Mouse (Mus musculus) limb, embryonic 12.5 days (tissue): ENCODE measurements around the gene Ogdh. TPM values are rescaled to one million over a fixed set of nuclear protein-coding genes. Genes with fewer than 3 reads are reported as not detected.
"Not testable (repeated sequence)": the region's sequence is repeated elsewhere in the genome, so short reads cannot be mapped to it uniquely, and the experiment has no call there.

Experiments
- ATAC-seq: fragments of 200-750 bp; cut with Nextera tagmentation; 2 replicates; pipeline ENCODE4 v1.8.0; 2017; ENCODE audit warnings: low read depth, moderate TSS enrichment; ENCODE audit not compliant: insufficient number of reproducible peaks, insufficient read depth, low FRiP score, low TSS enrichment
- H3K27ac ChIP-seq: fragments of 300-500 bp; sonication (generic); 2 replicates; pipeline ENCODE4 v1.5.1; 2016; ENCODE audit warnings: mild to moderate bottlenecking, moderate library complexity
- H3K27me3 ChIP-seq: fragments of 300-500 bp; sonication (generic); 2 replicates; pipeline ENCODE4 v1.6.1; 2016; ENCODE audit warnings: mild to moderate bottlenecking, moderate library complexity
- H3K36me3 ChIP-seq: fragments of 300-500 bp; sonication (generic); 2 replicates; pipeline ENCODE4 v1.6.1; 2016; ENCODE audit warnings: mild to moderate bottlenecking, moderate library complexity
- H3K4me1 ChIP-seq: fragments of 300-500 bp; sonication (generic); replicated peaks from 2 replicates; pipeline ENCODE4 v1.6.1; 2016
- H3K4me2 ChIP-seq: fragments of 300-500 bp; sonication (generic); 2 replicates; pipeline ENCODE4 v1.6.1; 2016; ENCODE audit warnings: mild to moderate bottlenecking, moderate library complexity
- H3K4me3 ChIP-seq: fragments of 300-500 bp; sonication (generic); replicated peaks from 2 replicates; pipeline ENCODE4 v1.5.1; 2016; ENCODE audit warnings: mild to moderate bottlenecking
- H3K9ac ChIP-seq: fragments of 300-500 bp; sonication (generic); replicated peaks from 2 replicates; pipeline ENCODE4 v1.6.1; 2016; ENCODE audit warnings: mild to moderate bottlenecking, moderate library complexity
- H3K9me3 ChIP-seq: fragments of 300-500 bp; sonication (generic); 2 replicates; pipeline ENCODE4 v1.6.1; 2016; ENCODE audit warnings: mild to moderate bottlenecking, moderate library complexity
- WGBS: fragments of 180-500 bp; shearing (Covaris S2); methylation state at CpG from one replicate; pipeline ENCODE4 v1.1.7; 2016; 5-methylcytosine and 5-hydroxymethylcytosine counted together
- polyA plus RNA-seq: library from polyadenylated mRNA; unstranded; fragments of >200 nt; fragmentation: Nextera tagmentation; extraction: Ambion mirVana; gene quantifications from 2 replicates; pipeline ENCODE4 v1.2.1, GENCODE M21; 2016

Ogdh gene
- polyA plus RNA-seq = 94.0 and 96.8 TPM in 2 replicates

DNA sequence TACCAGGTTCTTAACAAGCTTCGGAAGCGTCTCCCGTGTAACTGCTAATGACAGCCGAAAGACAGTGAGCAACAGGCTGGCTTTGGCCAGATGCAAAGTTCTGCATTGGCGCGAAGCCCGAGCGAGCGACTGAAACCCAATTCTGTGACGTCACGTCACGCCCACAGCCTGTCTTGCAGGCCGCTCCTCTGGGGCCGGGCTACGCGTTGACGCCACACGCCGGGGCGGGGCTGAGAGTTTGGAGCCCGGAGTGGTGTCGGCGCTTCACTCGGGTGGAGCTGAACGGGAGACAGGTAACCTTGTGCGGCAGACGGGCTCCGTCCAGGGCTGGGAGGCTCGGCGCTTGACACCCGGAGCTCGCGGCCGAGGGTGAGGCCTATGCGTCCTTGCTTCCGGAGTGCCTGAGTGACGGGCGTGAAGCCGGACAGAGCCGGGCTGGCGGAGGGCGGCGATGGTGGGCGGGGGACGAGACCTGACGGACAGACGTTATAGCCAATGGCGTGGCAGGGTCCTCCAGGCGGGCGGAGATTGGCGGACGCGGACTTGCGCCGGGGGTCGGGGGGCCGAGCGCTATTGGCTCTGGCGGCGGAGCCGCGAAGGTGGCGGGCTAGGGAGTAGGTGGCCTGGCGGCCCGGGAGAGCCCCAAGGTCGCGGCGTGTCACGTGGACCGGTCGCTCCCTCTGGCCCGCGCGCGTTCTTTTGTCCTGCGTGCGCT, at the start of gene Ogdh:
Gene Ogdh, plus strand, starts transcription at position 233 of the 715 bp plus-strand sequence.
- no peaks in the 10 kb centered on the region for H3K9me3 ChIP-seq
- no peaks in the 10 kb centered on the region for H3K27me3 ChIP-seq
- WGBS = under 1% methylated on average over 77 of the region's 77 CpGs
- peaks cover 4% of the 10 kb centered on the region; the same call in 1 of the 2 replicates for H3K4me1 ChIP-seq
- no peaks in the 10 kb centered on the region for H3K36me3 ChIP-seq
- ATAC-seq = peak; percentile 99
- peak within 1 kb of the TSS; percentile 81 for H3K27ac ChIP-seq
- peak within 1 kb of the TSS; percentile 76 for H3K4me3 ChIP-seq
- peak within 1 kb of the TSS; percentile 83 for H3K4me2 ChIP-seq
- H3K9ac ChIP-seq = peak within 1 kb of the TSS; percentile 62

DNA sequence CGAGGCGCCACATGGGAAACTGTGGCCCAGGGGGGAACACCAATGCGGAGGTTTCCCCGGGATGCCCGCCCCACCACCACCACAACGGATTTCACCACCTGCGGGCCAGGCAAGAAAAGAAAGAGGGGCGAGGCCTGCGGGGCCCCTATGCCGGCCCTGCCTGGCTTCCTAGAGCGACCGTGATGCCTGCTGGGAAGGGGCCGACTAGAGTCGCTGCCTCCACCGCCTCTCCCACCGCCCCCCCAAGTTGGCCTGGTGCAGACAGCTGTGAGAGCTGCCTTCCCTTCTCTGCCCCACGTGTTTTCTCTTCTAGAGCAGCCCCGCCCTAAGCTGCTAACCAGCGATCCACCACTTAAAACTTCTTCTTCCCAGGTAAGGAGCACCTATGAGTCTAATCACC, 46.7 kb upstream of the Ogdh start:
- H3K9ac ChIP-seq = no peak overlapping the region
- H3K27ac ChIP-seq = no peak overlapping the region
- H3K4me2 ChIP-seq = no peak overlapping the region
- 52% methylated on average over 19 of the region's 19 CpGs for WGBS
- H3K9me3 ChIP-seq = no peaks in the 10 kb centered on the region
- H3K27me3 ChIP-seq = no peaks in the 10 kb centered on the region
- H3K36me3 ChIP-seq = no peaks in the 10 kb centered on the region
- no peak for ATAC-seq
- no peak overlapping the region for H3K4me3 ChIP-seq
- no peaks in the 10 kb centered on the region for H3K4me1 ChIP-seq

DNA sequence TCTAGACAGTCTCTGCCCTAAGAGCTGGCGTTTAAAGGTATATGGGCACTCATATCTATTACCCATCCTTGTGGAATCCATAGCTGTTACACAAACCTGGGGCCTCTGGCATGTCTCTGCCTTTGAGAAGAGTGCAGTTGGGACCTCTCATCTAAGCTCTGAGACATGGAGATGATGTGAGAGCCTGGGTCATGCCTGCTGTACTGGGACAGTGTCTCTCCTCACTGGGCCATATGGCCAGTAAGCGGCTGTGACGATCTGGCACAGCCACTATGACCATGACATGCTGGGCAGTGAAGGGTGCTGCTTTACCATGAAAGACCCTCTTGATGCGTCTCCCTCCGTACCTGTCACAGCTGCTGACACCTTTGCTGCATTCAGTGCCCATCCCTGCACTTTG, 39.2 kb upstream of the Ogdh start:
- no peak overlapping the region for H3K9ac ChIP-seq
- no peaks in the 10 kb centered on the region for H3K4me1 ChIP-seq
- H3K27ac ChIP-seq = no peak overlapping the region
- no peak overlapping the region for H3K4me2 ChIP-seq
- no peak for ATAC-seq
- WGBS = 89% methylated on average over 5 of the region's 5 CpGs
- no peak overlapping the region for H3K4me3 ChIP-seq
- H3K27me3 ChIP-seq = no peaks in the 10 kb centered on the region
- no peaks in the 10 kb centered on the region for H3K9me3 ChIP-seq
- peaks cover under 1% of the 10 kb centered on the region; the same call in 1 of the 2 replicates for H3K36me3 ChIP-seq

DNA sequence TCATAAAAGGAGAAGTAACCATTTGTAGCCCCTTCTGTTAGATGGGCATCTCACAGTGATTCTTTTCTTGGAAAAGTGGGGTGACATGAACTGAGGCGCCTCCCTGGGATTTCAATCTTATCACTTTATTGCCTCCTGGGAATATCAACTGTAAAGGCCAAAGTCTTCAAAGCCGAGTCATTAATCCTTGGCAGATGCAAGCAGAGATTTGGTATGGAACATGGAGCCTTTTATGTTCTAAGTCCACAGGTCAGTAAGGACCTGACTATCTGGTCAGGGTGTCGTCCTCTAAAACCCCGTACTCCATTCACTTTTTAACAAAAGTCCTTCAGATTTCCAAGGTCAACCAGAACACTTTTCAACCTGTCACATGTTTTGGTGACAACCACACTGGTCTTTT, 38.6 kb upstream of the Ogdh start:
- no peak for ATAC-seq
- Histone ChIP-seq H3K9ac (no peak overlapping the region), H3K9me3 (no peaks in the 10 kb centered on the region), H3K36me3 (peaks cover 6% of the 10 kb centered on the region), H3K27ac (no peak overlapping the region), H3K4me3 (no peak overlapping the region), H3K4me2 (no peak overlapping the region), H3K4me1 (no peaks in the 10 kb centered on the region), H3K27me3 (no peaks in the 10 kb centered on the region)
- 88% methylated on average over 4 of the region's 4 CpGs for WGBS

DNA sequence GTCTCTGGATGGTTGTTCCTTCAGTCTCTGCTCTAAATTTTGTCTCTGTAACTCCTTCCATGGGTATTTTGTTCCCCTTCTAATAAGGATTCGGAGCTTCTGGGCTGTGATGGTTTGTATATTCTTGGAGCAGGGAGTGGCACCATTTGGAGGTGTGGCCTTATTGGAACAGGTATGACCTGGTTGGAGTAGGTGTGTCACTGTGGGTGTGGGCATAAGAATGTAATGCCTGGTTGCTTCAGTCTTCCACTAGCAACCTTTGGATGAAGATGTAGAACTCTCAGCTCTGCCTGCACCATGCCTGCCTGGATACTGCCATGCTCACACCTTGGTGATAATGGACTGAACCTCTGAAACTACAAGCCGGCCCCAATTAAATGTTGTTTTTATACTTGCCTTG, 36.8 kb upstream of the Ogdh start:
- not testable (repeated sequence) for H3K27ac ChIP-seq, H3K4me1 ChIP-seq, H3K4me3 ChIP-seq, H3K9me3 ChIP-seq, H3K4me2 ChIP-seq, H3K9ac ChIP-seq, ATAC-seq, H3K27me3 ChIP-seq
- 83% methylated on average over 2 of the region's 2 CpGs for WGBS
- H3K36me3 ChIP-seq = peaks cover 24% of the 10 kb centered on the region

DNA sequence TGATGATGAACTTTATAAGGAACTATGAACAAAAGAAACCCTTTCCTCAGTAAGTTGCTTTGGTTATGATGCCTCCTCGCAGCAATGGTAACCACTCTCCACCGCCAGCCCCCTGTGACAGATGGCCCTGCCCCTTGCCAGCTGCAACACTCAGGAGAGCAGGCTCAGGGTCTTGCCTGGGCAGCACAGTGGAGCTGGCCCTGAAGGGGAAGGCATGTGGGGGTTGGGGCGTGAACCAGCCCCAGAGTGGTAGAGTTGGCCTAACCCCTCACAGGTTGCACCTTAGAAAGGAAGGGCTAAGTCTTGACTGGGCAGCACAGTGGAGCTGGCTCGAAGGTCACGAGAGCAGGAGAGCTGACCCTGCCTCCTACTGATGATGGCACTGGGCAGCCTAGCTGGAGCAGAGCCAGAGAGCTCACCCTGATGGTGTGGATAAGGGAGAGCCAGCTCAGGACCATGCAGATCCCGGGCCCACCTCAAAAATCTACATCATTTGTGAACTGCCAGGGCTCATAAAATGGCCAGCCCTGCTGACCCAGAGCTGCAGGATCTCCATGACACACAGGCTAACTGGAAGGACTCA, 34.9 kb upstream of the Ogdh start:
- peak; percentile 43; the same call in 1 of the 2 replicates for ATAC-seq
- Histone ChIP-seq H3K9ac (no peak overlapping the region), H3K4me3 (no peak overlapping the region)

DNA sequence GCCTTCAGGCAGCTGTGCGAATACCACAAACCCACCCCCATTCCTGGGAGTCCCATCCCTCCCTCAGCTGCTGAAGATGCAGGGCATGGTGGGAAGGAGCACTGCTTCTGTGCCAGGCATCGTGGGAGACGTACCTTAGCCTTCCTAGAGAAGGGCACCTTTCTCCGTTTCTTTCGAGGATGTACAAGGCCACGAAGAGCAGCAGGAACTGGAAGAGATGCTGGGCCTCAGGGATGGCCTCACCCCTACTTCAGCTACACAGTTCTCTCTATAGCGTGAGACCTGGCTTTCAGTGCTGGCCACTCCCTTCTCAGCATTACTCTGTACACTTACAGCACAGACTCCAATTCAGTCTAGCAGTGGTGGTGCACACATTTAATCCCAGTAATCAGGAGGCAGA, 32.0 kb upstream of the Ogdh start:
- peaks cover 72% of the 10 kb centered on the region for H3K36me3 ChIP-seq
- H3K4me2 ChIP-seq = no peak overlapping the region
- 94% methylated on average over 7 of the region's 7 CpGs for WGBS
- H3K9ac ChIP-seq = no peak overlapping the region
- no peaks in the 10 kb centered on the region for H3K27me3 ChIP-seq
- no peak for ATAC-seq
- H3K9me3 ChIP-seq = no peaks in the 10 kb centered on the region
- H3K27ac ChIP-seq = no peak overlapping the region
- H3K4me3 ChIP-seq = no peak overlapping the region
- no peaks in the 10 kb centered on the region for H3K4me1 ChIP-seq

More for the DNA sequence above, 34.9 kb upstream of the Ogdh start:
- Histone ChIP-seq H3K36me3 (peaks cover 44% of the 10 kb centered on the region), H3K27me3 (no peaks in the 10 kb centered on the region), H3K27ac (no peak overlapping the region), H3K4me2 (no peak overlapping the region), H3K4me1 (no peaks in the 10 kb centered on the region), H3K9me3 (no peaks in the 10 kb centered on the region)
- 68% methylated on average over 6 of the region's 6 CpGs for WGBS

DNA sequence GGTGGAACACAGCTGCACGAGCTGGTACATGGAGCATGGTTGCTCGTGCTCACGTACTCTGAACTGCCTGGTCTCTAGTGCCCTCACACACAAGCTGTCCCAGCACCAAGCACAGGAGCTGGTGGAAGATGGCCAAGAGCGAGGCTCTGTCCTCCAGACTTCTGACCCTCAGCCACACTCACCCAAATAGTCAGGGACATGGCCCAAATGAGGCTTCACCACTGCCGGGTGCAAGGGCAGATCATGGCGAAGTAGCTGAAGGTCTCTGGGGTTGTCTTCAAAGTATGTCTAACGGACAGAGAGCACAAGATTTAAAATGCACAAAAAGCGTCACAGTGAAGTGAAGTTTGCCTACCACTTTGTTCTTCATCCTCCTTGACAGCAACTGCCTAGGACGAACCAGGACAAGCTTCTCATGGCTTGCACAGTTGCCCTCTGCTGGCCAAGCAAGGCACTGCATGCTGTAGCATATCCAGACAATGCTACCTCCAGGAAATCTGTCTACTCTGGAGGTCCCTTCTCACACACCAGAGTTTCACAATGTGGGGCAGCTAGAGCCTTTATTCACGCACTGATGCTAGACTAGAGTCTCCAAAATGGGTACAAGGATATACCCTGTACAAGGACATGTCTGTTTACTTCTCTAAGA, 29.9 kb upstream of the Ogdh start:
- Histone ChIP-seq H3K4me3 (no peak overlapping the region), H3K27me3 (no peaks in the 10 kb centered on the region), H3K9ac (no peak overlapping the region), H3K4me2 (no peak overlapping the region), H3K36me3 (peaks cover 94% of the 10 kb centered on the region), H3K4me1 (peaks cover 6% of the 10 kb centered on the region), H3K9me3 (no peaks in the 10 kb centered on the region), H3K27ac (no peak overlapping the region)
- WGBS = 77% methylated on average over 10 of the region's 10 CpGs
- ATAC-seq = no peak

DNA sequence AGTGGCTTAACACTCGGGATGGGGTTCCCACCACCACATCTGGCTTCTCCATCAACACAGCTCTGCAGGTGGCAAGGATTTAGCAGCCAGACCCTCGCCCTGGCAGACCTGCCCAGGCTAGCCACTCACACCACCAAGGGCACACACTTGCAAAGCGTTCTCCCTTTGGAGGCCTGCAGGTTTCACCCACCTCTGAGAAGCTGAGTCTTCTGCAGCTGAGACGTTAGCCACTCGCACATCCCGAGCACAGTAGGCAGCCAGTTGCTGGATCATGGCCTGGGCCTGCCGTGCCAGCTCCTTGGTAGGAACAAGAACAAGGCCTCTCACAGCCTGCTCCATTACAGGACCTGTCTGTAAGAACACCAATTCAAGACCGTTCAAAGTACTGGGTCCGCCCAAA, 24.8 kb upstream of the Ogdh start:
- ATAC-seq = no peak
- H3K27ac ChIP-seq = no peak overlapping the region
- H3K36me3 ChIP-seq = peaks cover 68% of the 10 kb centered on the region
- no peaks in the 10 kb centered on the region for H3K27me3 ChIP-seq
- H3K4me3 ChIP-seq = peak overlapping the region; percentile 95
- WGBS = 66% methylated on average over 9 of the region's 9 CpGs
- peak overlapping the region; percentile 83 for H3K9ac ChIP-seq
- peaks cover 11% of the 10 kb centered on the region for H3K4me1 ChIP-seq
- no peaks in the 10 kb centered on the region for H3K9me3 ChIP-seq
- H3K4me2 ChIP-seq = peak overlapping the region; percentile 96

DNA sequence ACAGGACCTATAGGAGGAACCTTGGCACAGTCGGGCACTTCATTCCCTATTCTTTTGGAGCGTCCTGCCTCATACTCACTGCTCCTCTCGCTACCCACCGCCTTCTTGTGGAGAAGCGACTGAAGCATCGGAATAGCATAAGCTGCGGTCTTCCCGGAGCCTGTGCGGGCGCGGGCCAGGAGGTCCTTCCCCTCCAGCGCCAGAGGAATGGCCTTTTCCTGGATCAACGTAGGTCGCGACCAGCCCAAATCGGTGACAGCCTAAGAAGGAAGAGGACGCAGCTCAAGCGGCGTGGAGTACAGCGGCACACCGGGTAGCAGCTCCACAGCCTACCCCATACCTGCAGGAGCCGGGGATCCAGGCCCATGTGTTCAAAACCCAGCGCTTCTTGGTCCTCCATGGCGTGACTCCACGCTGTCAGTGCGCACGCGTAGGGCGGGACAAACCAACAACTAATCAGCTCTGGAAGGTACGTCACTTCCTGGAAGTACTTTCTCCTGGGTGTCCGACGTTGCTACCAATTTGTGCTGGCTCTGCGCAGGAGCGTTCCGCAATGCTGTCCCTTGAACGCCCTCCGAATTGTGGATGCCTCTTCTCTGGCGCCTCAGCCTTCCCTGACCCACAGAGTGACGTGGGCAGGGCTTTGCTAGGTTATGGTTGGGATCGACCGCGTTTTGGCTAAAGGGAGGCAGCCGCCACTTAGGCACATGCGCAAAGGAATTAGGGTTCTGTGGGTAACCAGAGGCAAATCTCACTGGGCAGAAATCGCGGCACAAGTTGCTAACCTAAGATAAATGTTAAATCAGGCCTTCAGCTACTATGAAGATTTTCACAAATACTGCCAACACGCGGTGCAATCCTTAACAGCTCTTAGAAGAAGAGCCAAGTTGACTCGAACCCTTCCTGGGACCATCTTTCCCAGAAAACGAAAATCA, 23.8 kb upstream of the Ogdh start, which contains the start of gene Ddx56:
Gene Ddx56, minus strand, starts transcription at position 453 of the 935 bp plus-strand sequence.
- 2% methylated on average over 50 of the region's 50 CpGs for WGBS
- H3K9me3 ChIP-seq = no peaks in the 10 kb centered on the region
- peak; percentile 95 for ATAC-seq
- H3K36me3 ChIP-seq = peaks cover 68% of the 10 kb centered on the region
- peak within 1 kb of the TSS; percentile 89 for H3K27ac ChIP-seq
- peak within 1 kb of the TSS; percentile 96 for H3K4me2 ChIP-seq
- H3K27me3 ChIP-seq = no peaks in the 10 kb centered on the region
- H3K9ac ChIP-seq = peak within 1 kb of the TSS; percentile 83
- peaks cover 11% of the 10 kb centered on the region for H3K4me1 ChIP-seq
- peak within 1 kb of the TSS; percentile 95 for H3K4me3 ChIP-seq
